Mouse (Mus musculus): ENCODE results near the gene Cfap74. TPM values are rescaled to one million over a fixed set of nuclear protein-coding genes. Genes with fewer than 3 reads are reported as not detected.

Cfap74 gene
- polyA plus RNA-seq (2012; rRNA removed) = 20.4 and 21.9 TPM in 2 replicates

- Histone ChIP-seq H3K4me3 (ENCODE audit: insufficient read depth, low read length) (peak within 1 kb of the TSS; percentile 44), H3K27ac (ENCODE audit: insufficient read depth, low read length) (peak within 1 kb of the TSS; percentile 8; the same call in 1 of the 2 replicates), H3K4me1 (ENCODE audit: control insufficient read depth, insufficient read depth, low read length) (no peaks in the 10 kb centered on the region)
- TF ChIP-seq POLR2A (IDR thresholded peaks at IDR 0.05; ENCODE audit: extremely low read depth, insufficient read depth, low read length) (peak; percentile 79; the same call in 1 of the 2 replicates), CTCF (IDR thresholded peaks at IDR 0.05; ENCODE audit: extremely low read depth, insufficient read depth, low read length) (no peak)
Observed at GRCm38 (mm10) chr4:155409058-155409776, at the start of gene Cfap74. Gene Cfap74 (plus strand): TSS chr4:155409190.

- H3K27ac ChIP-seq (ENCODE audit: insufficient read depth, low read length) = no peak overlapping the region
- TF ChIP-seq POLR2A (IDR thresholded peaks at IDR 0.05; ENCODE audit: extremely low read depth, insufficient read depth, low read length) (no peak), CTCF (IDR thresholded peaks at IDR 0.05; ENCODE audit: extremely low read depth, insufficient read depth, low read length) (no peak)
- H3K4me3 ChIP-seq (ENCODE audit: insufficient read depth, low read length) = no peak overlapping the region
- no peaks in the 10 kb centered on the region for H3K4me1 ChIP-seq (ENCODE audit: control insufficient read depth, insufficient read depth, low read length)
Observed at GRCm38 (mm10) chr4:155359560-155360464, 49.2 kb upstream of the Cfap74 start.

DNA sequence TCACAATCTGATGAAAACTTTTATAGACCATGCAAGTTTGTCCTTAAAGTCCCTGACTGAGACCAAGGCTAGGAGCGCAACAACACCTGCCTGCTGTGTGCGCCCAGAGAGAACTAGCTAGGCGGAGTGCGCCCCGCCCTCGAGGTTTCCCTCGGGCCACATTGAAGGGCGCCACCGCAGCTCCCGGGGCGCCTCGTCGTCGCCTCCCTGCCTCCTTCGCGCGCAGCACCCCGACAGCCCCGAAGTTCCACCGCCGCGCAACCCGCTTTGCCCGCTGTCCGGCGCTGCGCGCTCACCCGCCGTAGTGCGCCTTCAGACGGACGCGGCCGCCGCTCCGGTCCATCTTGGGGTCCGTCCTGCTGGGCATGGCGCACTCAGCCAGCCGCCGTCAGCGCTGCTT lies 48.1 kb upstream of the Cfap74 start:
- Histone ChIP-seq H3K27ac (ENCODE audit: insufficient read depth, low read length) (no peak overlapping the region), H3K4me1 (ENCODE audit: control insufficient read depth, insufficient read depth, low read length) (no peaks in the 10 kb centered on the region), H3K4me3 (ENCODE audit: insufficient read depth, low read length) (peak overlapping the region; percentile 24; the same call in 1 of the 2 replicates)
- TF ChIP-seq CTCF (IDR thresholded peaks at IDR 0.05; ENCODE audit: extremely low read depth, insufficient read depth, low read length) (no peak), POLR2A (IDR thresholded peaks at IDR 0.05; ENCODE audit: extremely low read depth, insufficient read depth, low read length) (no peak)

DNA sequence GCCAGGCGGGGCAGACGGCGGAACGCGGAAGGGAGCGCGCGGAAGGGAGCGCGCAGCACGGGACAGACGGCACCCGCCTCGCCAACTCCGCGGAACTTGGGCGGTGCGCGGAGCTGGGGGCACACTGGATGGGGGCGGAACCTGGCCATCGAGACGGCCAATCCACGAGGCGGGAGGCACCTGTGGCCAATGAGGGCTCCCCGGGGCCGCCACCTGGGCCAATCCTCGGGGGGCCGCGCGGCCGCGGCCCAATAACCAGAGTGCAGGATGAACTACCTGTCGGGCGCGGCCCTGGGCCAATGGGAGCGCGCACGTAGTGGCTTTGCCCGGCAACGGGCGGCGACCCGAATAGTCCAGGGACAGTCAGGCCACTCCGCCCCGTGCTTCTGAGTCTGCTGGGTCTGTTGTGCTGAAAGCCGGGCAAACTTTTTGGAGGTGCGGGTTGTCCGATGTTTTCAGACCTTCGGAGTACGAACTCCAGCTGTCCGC lies 47.6 kb upstream of the Cfap74 start, which contains the start of gene Prkcz:
Gene Prkcz, minus strand, starts transcription at position 59 of the 489 bp plus-strand sequence.
- Histone ChIP-seq H3K4me3 (ENCODE audit: insufficient read depth, low read length) (peak within 1 kb of the TSS; percentile 24), H3K27ac (ENCODE audit: insufficient read depth, low read length) (no peak within 1 kb of the TSS), H3K4me1 (ENCODE audit: control insufficient read depth, insufficient read depth, low read length) (no peaks in the 10 kb centered on the region)
- TF ChIP-seq CTCF (IDR thresholded peaks at IDR 0.05; ENCODE audit: extremely low read depth, insufficient read depth, low read length) (no peak), POLR2A (IDR thresholded peaks at IDR 0.05; ENCODE audit: extremely low read depth, insufficient read depth, low read length) (no peak)

- Histone ChIP-seq H3K4me1 (ENCODE audit: control insufficient read depth, insufficient read depth, low read length) (no peaks in the 10 kb centered on the region), H3K4me3 (ENCODE audit: insufficient read depth, low read length) (no peak overlapping the region), H3K27ac (ENCODE audit: insufficient read depth, low read length) (no peak overlapping the region)
- TF ChIP-seq CTCF (IDR thresholded peaks at IDR 0.05; ENCODE audit: extremely low read depth, insufficient read depth, low read length) (no peak), POLR2A (IDR thresholded peaks at IDR 0.05; ENCODE audit: extremely low read depth, insufficient read depth, low read length) (no peak)
Observed at GRCm38 (mm10) chr4:155362443-155362842, 46.5 kb upstream of the Cfap74 start.

GRCm38 (mm10) chr4:155366784-155367183 lies 42.2 kb upstream of the Cfap74 start:
- Histone ChIP-seq H3K4me1 (ENCODE audit: control insufficient read depth, insufficient read depth, low read length) (peaks cover 4% of the 10 kb centered on the region), H3K27ac (ENCODE audit: insufficient read depth, low read length) (no peak overlapping the region), H3K4me3 (ENCODE audit: insufficient read depth, low read length) (no peak overlapping the region)
- TF ChIP-seq CTCF (IDR thresholded peaks at IDR 0.05; ENCODE audit: extremely low read depth, insufficient read depth, low read length) (no peak), POLR2A (IDR thresholded peaks at IDR 0.05; ENCODE audit: extremely low read depth, insufficient read depth, low read length) (no peak)

DNA sequence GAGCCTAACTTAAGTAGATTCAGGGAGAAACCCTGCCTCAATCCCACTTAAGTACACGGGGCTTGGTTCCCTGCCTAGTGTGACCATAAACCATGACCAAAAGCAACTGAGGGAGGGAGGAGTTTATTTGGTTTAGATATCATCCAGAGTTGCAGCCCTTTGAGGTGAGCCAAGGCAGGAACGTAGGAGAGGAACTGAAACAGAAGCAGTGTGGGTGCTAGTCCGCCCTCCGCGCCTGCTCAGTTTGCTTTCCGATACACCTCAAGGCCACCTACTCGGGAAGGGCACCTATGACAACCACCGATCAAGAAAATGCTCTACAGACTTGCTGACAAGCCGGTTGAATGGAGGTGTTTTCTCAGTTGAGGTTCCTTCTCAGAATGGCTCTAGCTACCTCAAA lies 41.3 kb upstream of the Cfap74 start:
- Histone ChIP-seq H3K27ac (ENCODE audit: insufficient read depth, low read length) (no peak overlapping the region), H3K4me3 (ENCODE audit: insufficient read depth, low read length) (no peak overlapping the region), H3K4me1 (ENCODE audit: control insufficient read depth, insufficient read depth, low read length) (peaks cover 5% of the 10 kb centered on the region)
- no peak for TF ChIP-seq POLR2A (IDR thresholded peaks at IDR 0.05; ENCODE audit: extremely low read depth, insufficient read depth, low read length)
- no peak for TF ChIP-seq CTCF (IDR thresholded peaks at IDR 0.05; ENCODE audit: extremely low read depth, insufficient read depth, low read length)

- TF ChIP-seq CTCF (IDR thresholded peaks at IDR 0.05; ENCODE audit: extremely low read depth, insufficient read depth, low read length) (peak; percentile 97), POLR2A (IDR thresholded peaks at IDR 0.05; ENCODE audit: extremely low read depth, insufficient read depth, low read length) (no peak)
- Histone ChIP-seq H3K27ac (ENCODE audit: insufficient read depth, low read length) (no peak overlapping the region), H3K4me1 (ENCODE audit: control insufficient read depth, insufficient read depth, low read length) (peaks cover 5% of the 10 kb centered on the region), H3K4me3 (ENCODE audit: insufficient read depth, low read length) (no peak overlapping the region)
Observed at GRCm38 (mm10) chr4:155368684-155369083, 40.3 kb upstream of the Cfap74 start.
